Mouse (Mus musculus): Measurements from ENCODE around the gene Pcdh7.

GRCm38 (mm10) chr5:57758968-57759367 is 41.2 kb downstream of the Pcdh7 start:
- TF ChIP-seq CTCF (IDR thresholded peaks at IDR 0.05; ENCODE audit: control insufficient read depth, insufficient read depth, insufficient read length) (no peak), FOSL1 (IDR thresholded peaks at IDR 0.05; ENCODE audit: insufficient read depth, low read length, poor library complexity, severe bottlenecking) (no peak), USF1 (IDR thresholded peaks at IDR 0.05; ENCODE audit: low read depth) (no peak), MYOD1 (IDR thresholded peaks at IDR 0.05; ENCODE audit: control insufficient read depth, insufficient read length, low read depth) (no peak), MYOG (IDR thresholded peaks at IDR 0.05; ENCODE audit: control insufficient read depth, extremely low read depth, insufficient read length) (no peak)

All from C2C12 (cell line).